ENCODE assay signal across 8 mouse cellular contexts in the genomic region with DNA sequence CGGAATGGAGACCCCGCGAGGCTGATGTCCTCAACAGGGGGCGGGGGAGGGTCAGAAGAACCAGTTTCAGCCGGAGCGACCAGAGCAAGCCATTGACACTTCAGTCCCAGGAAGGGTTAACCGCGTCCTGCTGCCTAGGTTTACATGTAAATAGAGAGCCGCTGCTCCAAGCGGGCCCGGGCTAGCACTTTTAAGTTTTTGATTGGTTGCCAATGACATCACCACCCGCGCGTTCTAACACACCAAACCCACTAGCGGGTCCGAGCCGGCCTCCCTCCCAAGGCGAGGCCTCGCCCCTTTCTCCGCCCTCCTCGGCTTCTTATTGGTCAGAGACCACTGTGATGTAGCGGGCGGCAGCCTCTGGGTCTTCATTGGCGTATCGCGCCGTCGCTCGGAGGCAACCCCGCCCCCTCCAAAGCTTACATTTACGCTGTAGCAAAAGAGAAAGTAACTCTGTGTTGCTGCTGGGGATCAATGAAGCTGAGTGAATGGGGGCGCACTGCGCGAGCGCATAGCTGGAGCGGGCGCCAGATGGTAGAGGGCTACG. TPM values are rescaled to one million over a fixed set of nuclear protein-coding genes. Genes with fewer than 3 reads are reported as not detected.
A peak's percentile ranks its signal among the peaks of the same experiment; 100 is the strongest.
DNase-seq lines count a peak whose midpoint lies in the region; ATAC-seq and TF ChIP-seq lines count a peak whose summit lies in the region.

A gene (minus strand): TSS at position 291 of the 547 bp plus-strand sequence.

- no peaks in the 10 kb centered on the region for H3K9me3 ChIP-seq in CH12.LX (replicated peaks; ENCODE audit: low read length)
- no peaks in the 10 kb centered on the region for H3K9me3 ChIP-seq in forebrain, embryonic 12.5 days
- no peaks in the 10 kb centered on the region for H3K9me3 ChIP-seq in heart, postnatal 0 days (replicated peaks; ENCODE audit: control insufficient read depth, low read length)
- H3K9me3 ChIP-seq in liver, embryonic 16.5 days (replicated peaks; ENCODE audit: control insufficient read depth, low read length), result no peaks in the 10 kb centered on the region
- no peaks in the 10 kb centered on the region for H3K9me3 ChIP-seq in neural tube, embryonic 13.5 days

- H3K27me3 ChIP-seq in CH12.LX (replicated peaks), result no peaks in the 10 kb centered on the region
- H3K27me3 ChIP-seq in forebrain, embryonic 12.5 days, result no peaks in the 10 kb centered on the region
- H3K27me3 ChIP-seq in heart, postnatal 0 days (ENCODE audit: control insufficient read depth, insufficient read depth, low read length), result no peaks in the 10 kb centered on the region
- no peaks in the 10 kb centered on the region for H3K27me3 ChIP-seq in liver, embryonic 16.5 days (ENCODE audit: control insufficient read depth, insufficient read depth, low read depth, low read length)
- no peaks in the 10 kb centered on the region for H3K27me3 ChIP-seq in neural tube, embryonic 13.5 days
- H3K27me3 ChIP-seq in testis, adult 2 months (ENCODE audit: control insufficient read depth, insufficient read depth, low read length), result no peaks in the 10 kb centered on the region

- dilution Hi-C loops in CH12.LX (cut with MboI; ENCODE audit: extremely low pct_ligation_motif_present, extremely low pct_unique_long_range_greater_than_20kb, low sequenced_read_pairs), result no loop called here

- no peaks in the 10 kb centered on the region for H3K79me2 ChIP-seq in CH12.LX (replicated peaks; ENCODE audit: control insufficient read depth, extremely low read depth, insufficient read depth, poor library complexity, severe bottlenecking)

- H3K36me3 ChIP-seq in CH12.LX (replicated peaks in 1 of 2; ENCODE audit: control insufficient read depth in 1 of 2, insufficient read depth in 1 of 2, low read length in 1 of 2), result peaks cover 0 to 28% of the 10 kb centered on the region in 2 experiments
- peaks cover 19% of the 10 kb centered on the region for H3K36me3 ChIP-seq in forebrain, embryonic 12.5 days (replicated peaks)
- H3K36me3 ChIP-seq in heart, postnatal 0 days (replicated peaks; ENCODE audit: control insufficient read depth, insufficient read depth, low read length), result 0 out of 2 replicates have a peak, but pooled peaks cover 3% of the 10 kb centered on the region
- H3K36me3 ChIP-seq in liver, embryonic 16.5 days (ENCODE audit: control insufficient read depth, insufficient read depth), result no peaks in the 10 kb centered on the region
- no peaks in the 10 kb centered on the region for H3K36me3 ChIP-seq in neural tube, embryonic 13.5 days
- no peaks in the 10 kb centered on the region for H3K36me3 ChIP-seq in testis, adult 2 months (ENCODE audit: control insufficient read depth, insufficient read depth, low read length)

- H3K4me2 ChIP-seq in CH12.LX (ENCODE audit: insufficient read depth, low read depth, poor library complexity, severe bottlenecking), result peak within 1 kb of the TSS; percentile 84
- H3K4me2 ChIP-seq in forebrain, embryonic 12.5 days, result peak within 1 kb of the TSS; percentile 85
- H3K4me2 ChIP-seq in heart, postnatal 0 days (ENCODE audit: low read depth, low read length), result peak within 1 kb of the TSS; percentile 94
- peak within 1 kb of the TSS; percentile 97 for H3K4me2 ChIP-seq in liver, embryonic 16.5 days (ENCODE audit: low read depth, low read length)
- peak within 1 kb of the TSS; percentile 88 for H3K4me2 ChIP-seq in neural tube, embryonic 13.5 days

- under 1% methylated on average over 38 of the region's 38 CpGs for WGBS in forebrain, embryonic 12.5 days
- whole genome bisulfite sequencing in heart, postnatal 0 days, result under 1% methylated on average over 38 of the region's 38 CpGs
- 0% methylated on average over 38 of the region's 38 CpGs for WGBS in liver, embryonic 16.5 days (ENCODE audit: insufficient replicate concordance)
- under 1% methylated on average over 38 of the region's 38 CpGs for WGBS in neural tube, embryonic 13.5 days

- peak; percentile 99 for ATAC-seq in forebrain, embryonic 12.5 days (ENCODE audit: low FRiP score)
- ATAC-seq in heart, postnatal 0 days (ENCODE audit: insufficient read depth, low read depth), result peak; percentile 98
- peak; percentile 99 for ATAC-seq in liver, embryonic 16.5 days (ENCODE audit: low read depth)
- ATAC-seq in neural tube, embryonic 13.5 days (ENCODE audit: low read depth), result peak; percentile 98

- TF ChIP-seq RAD21 in CH12.LX (IDR thresholded peaks at IDR 0.05; ENCODE audit: low read depth, low read length), result peak; percentile 19

- H3K9ac ChIP-seq in CH12.LX (ENCODE audit: insufficient read depth, low read depth), result peak within 1 kb of the TSS; percentile 65
- H3K9ac ChIP-seq in forebrain, embryonic 12.5 days, result peak within 1 kb of the TSS; percentile 85
- H3K9ac ChIP-seq in heart, postnatal 0 days (replicated peaks; ENCODE audit: low read depth, low read length), result peak within 1 kb of the TSS; percentile 93
- peak within 1 kb of the TSS; percentile 90 for H3K9ac ChIP-seq in liver, embryonic 16.5 days (ENCODE audit: low read depth, low read length)
- peak within 1 kb of the TSS; percentile 87 for H3K9ac ChIP-seq in neural tube, embryonic 13.5 days

- DNase-seq in CH12.LX (ENCODE audit: extremely low read depth), result peak; percentile 99
- peak; percentile 97 for DNase-seq in c-Kit-positive CD71-positive TER-119-positive erythroid progenitor cells, embryonic 14.5 days (ENCODE audit: low spot score)
- DNase-seq in heart, postnatal 0 days (ENCODE audit: low spot score), result peak; percentile 99
- DNase-seq in kidney, postnatal 4 days, result peak; percentile 98 to 99

- TF ChIP-seq EP300 in CH12.LX (IDR thresholded peaks at IDR 0.05; ENCODE audit: low read length), result no peak
- TF ChIP-seq EP300 in heart, postnatal 0 days (IDR thresholded peaks at IDR 0.05; ENCODE audit: low read depth), result no peak

- H3K4me3 ChIP-seq in CH12.LX (replicated peaks in 1 of 3; ENCODE audit: low read depth in 2 of 3, low read length in 2 of 3, poor library complexity in 1 of 3), result peak within 1 kb of the TSS; percentile 64 to 89 (median 68)
- H3K4me3 ChIP-seq in forebrain, embryonic 12.5 days (replicated peaks), result peak within 1 kb of the TSS; percentile 69
- H3K4me3 ChIP-seq in heart, postnatal 0 days (ENCODE audit: low read depth, low read length), result peak within 1 kb of the TSS; percentile 70
- peak within 1 kb of the TSS; percentile 80 for H3K4me3 ChIP-seq in liver, embryonic 16.5 days (ENCODE audit: low read depth, low read length)
- peak within 1 kb of the TSS; percentile 70 for H3K4me3 ChIP-seq in neural tube, embryonic 13.5 days
- H3K4me3 ChIP-seq in testis, adult 2 months (ENCODE audit: control insufficient read depth, low read depth, low read length), result peak within 1 kb of the TSS; percentile 91

- peak in 1 of 2 experiments; percentile 43; a peak in 2 of 4 replicates for TF ChIP-seq CTCF in CH12.LX (conservative IDR thresholded peaks at IDR 0.05 in 1 of 2, IDR thresholded peaks at IDR 0.05 in 1 of 2; ENCODE audit: low read depth in 2 of 2, low read length in 2 of 2)
- 0 out of 2 replicates have a peak, but pooled peaks have one; percentile 0 for TF ChIP-seq CTCF in heart, postnatal 0 days (IDR thresholded peaks at IDR 0.05; ENCODE audit: low read depth)
- no peak for TF ChIP-seq CTCF in testis, adult 2 months (IDR thresholded peaks at IDR 0.05; ENCODE audit: control insufficient read depth, insufficient read depth, insufficient replicate concordance, low read depth, low read length)

- TF ChIP-seq POLR2A in CH12.LX (IDR thresholded peaks at IDR 0.05; ENCODE audit: low read depth, low read length), result peak; percentile 62
- TF ChIP-seq POLR2A in testis, adult 2 months (IDR thresholded peaks at IDR 0.05; ENCODE audit: control insufficient read depth, low read depth, low read length), result peak; percentile 73

- H3K27ac ChIP-seq in CH12.LX (ENCODE audit: insufficient read depth, low read depth), result peak within 1 kb of the TSS; percentile 1; the same call in 1 of the 2 replicates
- H3K27ac ChIP-seq in forebrain, embryonic 12.5 days, result peak within 1 kb of the TSS; percentile 97
- H3K27ac ChIP-seq in heart, postnatal 0 days (ENCODE audit: low read depth), result peak within 1 kb of the TSS; percentile 99
- peak within 1 kb of the TSS; percentile 91 for H3K27ac ChIP-seq in liver, embryonic 16.5 days (ENCODE audit: low read length)
- H3K27ac ChIP-seq in neural tube, embryonic 13.5 days (replicated peaks), result peak within 1 kb of the TSS; percentile 97
- peak within 1 kb of the TSS; percentile 78 for H3K27ac ChIP-seq in testis, adult 2 months (ENCODE audit: control insufficient read depth, insufficient read depth, low read depth, low read length)

- peaks cover 0 to 41% of the 10 kb centered on the region in 2 experiments; a peak in 2 of 4 replicates for H3K4me1 ChIP-seq in CH12.LX (ENCODE audit: control insufficient read depth in 1 of 2, insufficient read depth in 2 of 2)
- peaks cover 44% of the 10 kb centered on the region for H3K4me1 ChIP-seq in forebrain, embryonic 12.5 days
- 0 out of 2 replicates have a peak, but pooled peaks cover 2% of the 10 kb centered on the region for H3K4me1 ChIP-seq in heart, postnatal 0 days (ENCODE audit: control insufficient read depth, insufficient read depth)
- H3K4me1 ChIP-seq in liver, embryonic 16.5 days (ENCODE audit: control insufficient read depth, low read depth, low read length), result peaks cover 9% of the 10 kb centered on the region; the same call in 1 of the 2 replicates
- peaks cover 39% of the 10 kb centered on the region for H3K4me1 ChIP-seq in neural tube, embryonic 13.5 days (replicated peaks)
- H3K4me1 ChIP-seq in testis, adult 2 months (ENCODE audit: control insufficient read depth, insufficient read depth, low read length), result peaks cover 9% of the 10 kb centered on the region

- in situ Hi-C loops in CH12.LX (cut with MboI; ENCODE audit: low pct_ligation_motif_present, low pct_unique_long_range_greater_than_20kb, low sequenced_read_pairs), result loop anchor here (25.0 kb wide), 2 partner anchors 203 to 372 kb away; no protein-coding TSS in a partner anchor

TF ChIP-seq in CH12.LX, 34 proteins besides CTCF, POLR2A, EP300 and RAD21 (continues in another document):
- TF ChIP-seq CHD2 (IDR thresholded peaks at IDR 0.05; ENCODE audit: low read length) (peak; percentile 86), TCF12 (IDR thresholded peaks at IDR 0.05; ENCODE audit: low read depth, low read length) (peak; percentile 64; the same call in 1 of the 2 replicates), MXI1 (IDR thresholded peaks at IDR 0.05; ENCODE audit: low read depth, low read length) (peak; percentile 43; the same call in 1 of the 2 replicates), JUN (IDR thresholded peaks at IDR 0.05; ENCODE audit: insufficient read depth, low read depth, low read length) (peak; percentile 77)

RNA-seq across cellular contexts. Expression of the gene that starts here (rescaled TPM):
- total RNA-seq in CH12.LX (2012; rRNA removed), result 0.25 and 0.34 TPM in 2 replicates
- 0.26 TPM in 1 of 2 replicates, not detected in the other for total RNA-seq in CH12.LX (2014; rRNA removed)
- 1.0 and 1.6 TPM in 2 replicates for polyA plus RNA-seq in CH12.LX (2012; ENCODE audit: insufficient read length, low read depth)
- polyA plus RNA-seq in forebrain, embryonic 12.5 days (2016; fragmentation: Nextera tagmentation; extraction: Ambion mirVana), result 1.9 and 2.5 TPM in 2 replicates
- not detected in 2 replicates for total RNA-seq in heart, postnatal 0 days (2014; rRNA removed; ENCODE audit: low replicate concordance)
- 2.2 and 3.0 TPM in 2 replicates for polyA plus RNA-seq in heart, postnatal 0 days (2015; fragmentation: Nextera tagmentation; extraction: Ambion mirVana)
- 0.48 and 0.50 TPM in 2 replicates for polyA plus RNA-seq in liver, embryonic 16.5 days (2015; fragmentation: Nextera tagmentation; extraction: Ambion mirVana)
- 0.76 and 0.89 TPM in 2 replicates for polyA plus RNA-seq in neural tube, embryonic 13.5 days (2015; fragmentation: Nextera tagmentation; extraction: Ambion mirVana)
- 77.0 and 101 TPM in 2 replicates for polyA plus RNA-seq in testis, adult 2 months (2012; rRNA removed)

Comparison
In these comparisons a context has a peak if more than half of its experiments do, and no peak if none do; other contexts are left out.
1. Peak in every context shown above with its lines: DNase-seq, ATAC-seq, H3K4me3 ChIP-seq and H3K27ac ChIP-seq.
2. RNA of the gene that starts here (polyA plus RNA-seq): 77.0 to 101 TPM in testis, adult 2 months; 1.9 to 2.5 TPM in forebrain, embryonic 12.5 days, 2.2 to 3.0 TPM in heart, postnatal 0 days, 1.0 to 1.6 TPM in CH12.LX, 0.76 to 0.89 TPM in neural tube, embryonic 13.5 days and 0.48 to 0.50 TPM in liver, embryonic 16.5 days; every median in the first group is over 10 times any median in the second.
3. Peak in ATAC-seq, H3K4me3 ChIP-seq, H3K27ac ChIP-seq, H3K9ac ChIP-seq and H3K4me2 ChIP-seq in liver, embryonic 16.5 days; RNA of the gene not detected or under 1 TPM.
4. Peak in ATAC-seq, H3K4me3 ChIP-seq, H3K27ac ChIP-seq, H3K9ac ChIP-seq and H3K4me2 ChIP-seq in neural tube, embryonic 13.5 days; RNA of the gene not detected or under 1 TPM.
5. H3K27ac ChIP-seq: peak in every context shown above with its lines; median percentile 99 in heart, postnatal 0 days; 97 in forebrain, embryonic 12.5 days; 97 in neural tube, embryonic 13.5 days; 91 in liver, embryonic 16.5 days; 78 in testis, adult 2 months; 1 in CH12.LX.